Mouse (Mus musculus): Measurements from ENCODE around the gene Prdm5.

The Prdm5 gene

DNA sequence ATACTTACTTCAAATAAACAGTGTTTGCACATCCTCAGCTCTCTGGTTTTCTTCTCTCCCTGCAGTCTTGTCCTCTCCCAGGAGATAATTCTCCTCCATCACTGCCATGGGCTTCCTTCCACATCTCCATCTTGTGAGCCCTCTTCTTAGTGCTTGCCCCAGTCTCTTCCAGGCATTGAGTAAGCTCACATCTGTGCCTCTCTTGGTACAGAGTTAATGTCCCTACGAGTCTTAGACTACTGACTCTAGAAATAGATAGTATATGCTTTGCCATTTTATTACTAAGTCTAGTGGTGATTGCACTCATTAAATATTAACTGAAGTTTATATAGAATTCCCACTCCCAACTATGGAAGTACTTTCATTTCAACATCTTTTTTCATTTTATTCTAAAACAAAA is 154.0 kb downstream of the Prdm5 start:
- no peak for DNase-seq (ENCODE audit: low read depth, low spot score)

DNA sequence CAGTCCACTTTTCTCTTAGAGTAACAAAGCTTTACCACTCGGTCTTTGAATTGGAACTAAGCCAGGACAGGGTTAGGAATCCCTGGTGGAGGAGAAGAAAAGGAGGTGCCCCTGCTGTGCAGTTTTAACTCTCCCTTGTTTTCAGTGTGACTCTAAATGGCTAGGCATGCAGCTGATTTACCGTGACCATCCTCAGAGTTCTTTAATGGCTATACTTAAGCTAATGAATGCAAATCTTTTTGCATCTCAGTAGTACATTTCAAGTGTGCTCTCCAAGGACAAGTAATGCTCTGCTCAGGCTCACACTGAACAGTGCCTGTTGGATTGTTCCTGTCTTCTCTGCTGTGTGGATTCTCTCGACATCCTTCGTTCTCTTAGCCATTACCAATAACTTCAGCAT is 154.4 kb downstream of the Prdm5 start:
- DNase-seq (ENCODE audit: low read depth, low spot score) = no peak

DNA sequence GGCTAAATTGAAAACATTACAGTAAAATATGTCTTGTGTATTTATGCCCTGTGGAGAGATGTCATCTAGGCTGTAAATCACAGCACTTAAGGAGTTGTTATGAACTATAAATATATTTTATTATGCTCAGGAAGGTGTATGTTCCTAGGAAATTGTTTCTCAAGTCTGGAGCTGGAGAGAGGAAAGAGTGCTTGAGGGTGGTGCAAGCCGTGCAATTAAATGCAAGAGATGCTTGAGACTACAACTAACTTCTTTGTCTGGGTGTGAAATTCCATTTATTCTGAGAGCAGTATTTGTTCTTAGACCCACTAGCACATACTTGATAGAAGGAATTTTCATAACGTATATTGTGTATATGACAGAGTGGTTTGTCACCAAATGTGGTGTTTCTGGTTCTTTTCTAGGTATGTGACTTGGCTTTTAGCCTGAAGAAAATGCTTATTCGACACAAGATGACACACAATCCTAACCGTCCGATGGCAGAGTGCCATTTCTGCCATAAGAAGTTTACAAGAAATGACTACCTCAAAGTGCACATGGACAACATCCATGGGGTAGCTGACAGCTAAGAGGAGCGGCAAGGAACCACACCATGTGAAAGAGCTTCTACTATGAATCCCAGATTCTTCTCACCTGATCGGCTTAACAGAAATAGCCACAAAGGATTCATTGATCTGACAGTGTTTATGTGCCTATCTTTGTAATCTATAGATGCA is 156.9 kb downstream of the Prdm5 start:
- DNase-seq (ENCODE audit: low read depth, low spot score) = no peak

GRCm38 (mm10) chr6:65950492-65950891 is 171.7 kb downstream of the Prdm5 start:
- DNase-seq (ENCODE audit: low read depth, low spot score) = no peak

DNA sequence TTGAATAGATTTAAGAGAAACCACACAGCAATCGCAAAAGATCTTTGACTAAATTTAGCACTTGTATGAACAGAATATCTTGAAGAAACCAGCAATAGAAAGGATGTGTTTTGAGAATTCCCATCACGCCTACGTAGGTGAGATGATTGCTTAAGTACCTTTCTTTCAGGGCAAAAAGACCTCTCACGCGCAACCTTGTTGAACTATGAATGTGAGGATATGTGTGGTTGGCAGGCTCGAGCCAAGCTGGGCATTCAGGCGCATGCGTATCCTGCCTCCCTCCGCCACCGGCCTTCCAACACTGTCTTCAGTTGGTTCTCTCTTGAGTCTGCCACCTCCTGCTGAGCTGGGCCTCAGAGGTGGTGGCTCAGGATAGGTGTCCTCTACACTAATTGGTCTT is 173.5 kb downstream of the Prdm5 start, which contains the start of gene 4930544G11Rik:
4930544G11Rik (plus strand) TSS at position 301 of the 400 bp plus-strand sequence.
- DNase-seq (ENCODE audit: low read depth, low spot score) = no peak

DNA sequence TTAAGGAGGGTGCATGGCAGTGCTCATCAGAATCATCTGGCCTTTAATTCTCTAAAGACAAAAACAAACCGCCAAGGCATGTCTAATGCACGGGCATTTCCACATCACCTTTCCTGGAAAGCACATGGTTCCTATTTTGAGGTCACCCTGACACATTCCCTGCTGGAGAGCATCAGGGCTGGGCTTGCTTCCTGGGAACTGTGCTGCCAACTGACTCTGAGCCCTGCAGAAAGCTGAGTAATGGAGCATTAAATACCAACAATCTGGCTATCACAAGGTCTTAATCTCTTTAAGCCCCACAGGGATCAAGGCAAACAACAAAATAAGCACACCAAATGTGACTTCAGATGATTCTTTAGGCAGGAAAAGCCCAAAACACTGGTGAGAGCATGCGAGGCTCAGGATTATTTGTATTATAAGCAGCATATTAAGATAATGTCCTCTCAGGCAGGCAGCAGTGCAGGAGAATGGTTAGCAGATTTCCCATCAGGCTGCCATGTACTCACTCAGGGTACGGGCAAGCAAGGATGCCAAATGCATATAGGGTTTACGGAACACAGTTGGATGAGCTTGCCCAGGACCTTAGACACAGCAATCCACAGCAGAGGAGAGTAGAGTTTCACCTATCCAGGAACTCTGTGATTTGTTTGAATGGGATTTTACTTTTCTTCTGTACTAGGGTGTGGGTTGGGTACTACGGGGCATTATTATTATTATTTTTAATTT is 190.8 kb downstream of the Prdm5 start:
- DNase-seq (ENCODE audit: low read depth, low spot score) = peak; percentile 36

GRCm38 (mm10) chr6:65970410-65970809 is 191.6 kb downstream of the Prdm5 start:
- DNase-seq (ENCODE audit: low read depth, low spot score) = no peak

Measured in retina, postnatal 7 days (tissue).